Mouse (Mus musculus) thymus, adult 2 months (tissue): ENCODE measurements around the gene Gramd2.

Source experiments
- CTCF ChIP-seq: fragments of 200-500 bp; IDR thresholded peaks from 2 replicates; pipeline ENCODE4 v1.5.1; 2012; ENCODE audit warnings: mild to moderate bottlenecking, control low read depth, low read length, moderate library complexity, borderline replicate concordance; ENCODE audit not compliant: control insufficient read depth, poor library complexity, insufficient read depth; ENCODE audit errors: extremely low read depth
- POLR2A ChIP-seq: fragments of 200-500 bp; IDR thresholded peaks from 2 replicates; pipeline ENCODE4 v1.6.1; 2012; ENCODE audit warnings: mild to moderate bottlenecking, low read length, control low read depth, moderate library complexity; ENCODE audit not compliant: control insufficient read depth, poor library complexity, insufficient read depth; ENCODE audit errors: extremely low read depth

DNA sequence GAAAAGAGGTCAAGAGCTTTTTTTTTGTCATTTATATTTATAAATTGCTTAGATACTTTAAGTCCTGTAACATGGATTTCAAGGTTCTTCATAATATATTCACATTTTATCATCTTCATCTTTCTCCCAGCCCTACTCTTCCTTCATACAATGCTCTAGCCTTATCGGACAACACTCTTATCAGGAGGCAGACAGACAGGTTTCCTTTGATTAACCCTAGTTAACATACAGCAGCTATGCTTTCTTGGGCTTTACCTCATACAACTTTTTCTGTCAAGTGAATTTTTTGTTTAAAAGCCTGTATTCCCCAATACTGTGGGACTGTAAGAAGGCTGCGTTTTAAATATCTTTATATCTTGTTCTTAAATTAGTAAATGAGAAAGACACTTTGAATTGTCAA is 68.4 kb downstream of the Gramd2 start:
- TF ChIP-seq CTCF, result no peak
- no peak for TF ChIP-seq POLR2A
